Mouse (Mus musculus) bone marrow, adult 2 months (tissue): ENCODE data around the gene H2-M10.4. TPM values are rescaled to one million over a fixed set of nuclear protein-coding genes. Genes with fewer than 3 reads are reported as not detected.

Source experiments
- H3K27ac ChIP-seq: fragments of 200-500 bp; 2 replicates; pipeline ENCODE4 v1.5.1; 2012; ENCODE audit warnings: low read depth, mild to moderate bottlenecking, control low read depth, inconsistent platforms, low read length; ENCODE audit not compliant: control insufficient read depth, poor library complexity, insufficient read depth
- H3K4me1 ChIP-seq: fragments of 200-500 bp; 2 replicates; pipeline ENCODE4 v1.6.1; 2011; ENCODE audit warnings: low read length; ENCODE audit not compliant: control insufficient read depth, insufficient read depth
- H3K4me3 ChIP-seq: fragments of 200-500 bp; replicated peaks from 2 replicates; pipeline ENCODE3; 2011; ENCODE audit warnings: mild to moderate bottlenecking, low read depth, low read length, control low read depth; ENCODE audit not compliant: control insufficient read depth
- CTCF ChIP-seq: fragments of 200-500 bp; IDR thresholded peaks from 2 replicates; pipeline ENCODE4 v1.5.1; 2011; ENCODE audit warnings: low read length, control low read depth; ENCODE audit not compliant: control insufficient read depth, insufficient read depth
- POLR2A ChIP-seq: fragments of 200-500 bp; IDR thresholded peaks from 2 replicates; pipeline ENCODE4 v1.6.1; 2011; ENCODE audit warnings: low read depth, mild to moderate bottlenecking, control low read depth, low read length, borderline replicate concordance; ENCODE audit not compliant: control insufficient read depth
- WGBS: fragments of 180-500 bp; shearing (Covaris S2); methylation state at CpG from one replicate; pipeline ENCODE4 v1.1.7; 2018; 5-methylcytosine and 5-hydroxymethylcytosine counted together
- polyA plus RNA-seq: library from polyadenylated mRNA; stranded (reverse); fragments of >200 nt; gene quantifications from 2 replicates; pipeline ENCODE4 v1.2.4, GENCODE M21; 2011; ENCODE audit warnings: low replicate concordance; ENCODE audit not compliant: missing spikeins, insufficient read depth, insufficient read length

The H2-M10.4 gene
- polyA plus RNA-seq, 1 experiment: not detected

- TF ChIP-seq POLR2A (no peak), CTCF (no peak)
- H3K27ac ChIP-seq: no peak overlapping the region
- 56% methylated on average over 2 of the region's 2 CpGs for WGBS
- no peak overlapping the region for H3K4me3 ChIP-seq
- H3K4me1 ChIP-seq: no peaks in the 10 kb centered on the region
Observed at GRCm38 (mm10) chr17:36417416-36417815, 44.7 kb downstream of the H2-M10.4 start.

- H3K4me1 ChIP-seq: no peaks in the 10 kb centered on the region
- 4% methylated on average over 1 of the region's 1 CpGs for WGBS
- H3K27ac ChIP-seq: no peak overlapping the region
- TF ChIP-seq CTCF: no peak
- TF ChIP-seq POLR2A: no peak
- no peak overlapping the region for H3K4me3 ChIP-seq
Observed at GRCm38 (mm10) chr17:36415407-36415806, 46.7 kb downstream of the H2-M10.4 start.

- TF ChIP-seq CTCF (no peak), POLR2A (no peak)
Observed at GRCm38 (mm10) chr17:36414361-36414760, 47.8 kb downstream of the H2-M10.4 start.

More at GRCm38 (mm10) chr17:36414361-36414760, 47.8 kb downstream of the H2-M10.4 start:
- Histone ChIP-seq H3K4me1 (no peaks in the 10 kb centered on the region), H3K27ac (no peak overlapping the region), H3K4me3 (no peak overlapping the region)
- 24% methylated on average over 1 of the region's 1 CpGs for whole genome bisulfite sequencing

Other genes starting within 250 kb of the H2-M10.4 start
- gene Rpp21, start 204.3 kb downstream of the H2-M10.4 start, polyA plus RNA-seq: 53.7 and 117 TPM in 2 replicates
- 23.5 and 42.2 TPM in 2 replicates for gene Trim39, start 190.1 kb downstream of the H2-M10.4 start, polyA plus RNA-seq
- not detected in 2 replicates for gene H2-M10.2, start 175.8 kb downstream of the H2-M10.4 start, polyA plus RNA-seq
- not detected in 2 replicates for gene H2-M10.1, start 136.2 kb downstream of the H2-M10.4 start, polyA plus RNA-seq
- not detected in 2 replicates for gene H2-M10.3, start 93.9 kb downstream of the H2-M10.4 start, polyA plus RNA-seq
- gene H2-M11, start 84.7 kb upstream of the H2-M10.4 start, polyA plus RNA-seq: not detected in 2 replicates
- not detected in 2 replicates for gene H2-M9, start 180.3 kb upstream of the H2-M10.4 start, polyA plus RNA-seq
- gene H2-M1, start 209.9 kb upstream of the H2-M10.4 start, polyA plus RNA-seq: not detected in 2 replicates